Mouse (Mus musculus) liver, adult 2 months (tissue): ENCODE data around the gene Men1.

Experiments
- CTCF ChIP-seq: fragments of 200-500 bp; IDR thresholded peaks from 2 replicates; pipeline ENCODE4 v1.5.1; 2011; ENCODE audit warnings: low read depth, low read length, control low read depth
- POLR2A ChIP-seq: fragments of 200-500 bp; IDR thresholded peaks from 2 replicates; pipeline ENCODE4 v1.6.1; 2011; ENCODE audit warnings: low read length, control low read depth; ENCODE audit not compliant: insufficient read depth; ENCODE audit errors: extremely low read depth

DNA sequence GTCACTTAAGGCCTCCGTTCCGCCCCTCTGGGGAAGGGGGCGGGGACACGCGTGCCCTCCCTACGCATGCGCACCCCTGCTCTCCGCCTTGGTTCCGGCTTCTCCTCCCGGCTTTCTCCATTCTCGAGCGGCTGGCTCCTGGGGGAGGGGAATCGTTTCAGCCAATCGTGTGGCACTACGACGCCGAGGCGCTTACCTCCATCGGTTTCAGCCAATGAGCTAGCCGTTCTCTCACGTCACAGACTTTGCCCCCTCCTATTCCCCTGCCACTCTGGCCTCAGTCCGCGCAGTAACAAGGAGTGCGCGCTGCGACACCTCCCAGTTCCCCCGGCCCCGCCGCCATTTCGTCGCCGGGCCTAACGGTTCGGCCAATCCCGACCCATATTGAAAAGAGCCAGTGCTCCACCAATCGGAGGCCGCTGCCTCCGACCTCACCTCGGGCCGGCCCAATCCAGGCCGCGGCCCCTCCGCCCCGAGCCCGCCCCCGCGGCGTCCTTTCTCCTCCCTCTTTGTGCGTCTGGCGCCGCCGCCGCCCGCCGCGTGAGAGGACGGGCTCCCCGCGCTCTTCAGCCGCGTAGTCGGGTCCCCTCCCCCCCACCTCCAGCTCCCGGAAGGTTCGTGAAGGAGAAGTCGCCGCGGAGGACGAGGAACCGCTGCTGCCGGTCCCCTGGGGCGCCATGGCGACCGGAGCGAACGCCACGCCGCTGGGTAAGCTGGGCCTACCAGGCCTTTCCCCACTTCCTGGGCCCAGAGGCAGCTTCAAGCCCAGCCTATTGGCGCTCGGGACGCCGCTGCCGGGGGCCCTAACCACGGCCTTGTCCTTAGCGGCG is 28.8 kb downstream of the Men1 start, which contains the start of gene Sf1:
- TF ChIP-seq CTCF = no peak
- TF ChIP-seq POLR2A = peak; percentile 57
